Mouse (Mus musculus): ENCODE results near the gene Nisch.
A peak's percentile ranks its signal among the peaks of the same experiment; 100 is the strongest.

The Nisch gene

GRCm38 (mm10) chr14:31161191-31161590 is 55.6 kb downstream of the Nisch start:
- DNase-seq (ENCODE audit: low spot score) = no peak

GRCm38 (mm10) chr14:31160196-31161150 is 56.3 kb downstream of the Nisch start:
- no peak for DNase-seq (ENCODE audit: low spot score)

- no peak for DNase-seq (ENCODE audit: low spot score)
Measured at GRCm38 (mm10) chr14:31145694-31146093, 71.1 kb downstream of the Nisch start.

GRCm38 (mm10) chr14:31141011-31141410 is 75.7 kb downstream of the Nisch start:
- DNase-seq (ENCODE audit: low spot score) = no peak

GRCm38 (mm10) chr14:31140141-31140540 is 76.6 kb downstream of the Nisch start:
- DNase-seq (ENCODE audit: low spot score) = no peak

- no peak for DNase-seq (ENCODE audit: low spot score)
Measured at GRCm38 (mm10) chr14:31139666-31140065, 77.1 kb downstream of the Nisch start.

- DNase-seq (ENCODE audit: low spot score) = no peak
Measured at GRCm38 (mm10) chr14:31138897-31139429, 77.8 kb downstream of the Nisch start.

GRCm38 (mm10) chr14:31138219-31138896 is 78.4 kb downstream of the Nisch start:
- no peak for DNase-seq (ENCODE audit: low spot score)

GRCm38 (mm10) chr14:31137791-31138190 is 79.0 kb downstream of the Nisch start:
- no peak for DNase-seq (ENCODE audit: low spot score)

GRCm38 (mm10) chr14:31137281-31137595 is 79.5 kb downstream of the Nisch start:
- no peak for DNase-seq (ENCODE audit: low spot score)

- DNase-seq (ENCODE audit: low spot score) = no peak
Measured at GRCm38 (mm10) chr14:31136411-31137280, 80.1 kb downstream of the Nisch start.

GRCm38 (mm10) chr14:31135495-31136410 is 81.0 kb downstream of the Nisch start:
- DNase-seq (ENCODE audit: low spot score) = no peak

- no peak for DNase-seq (ENCODE audit: low spot score)
Measured at GRCm38 (mm10) chr14:31134015-31135000, 82.4 kb downstream of the Nisch start.

- no peak for DNase-seq (ENCODE audit: low spot score)
Measured at GRCm38 (mm10) chr14:31133023-31133665, 83.6 kb downstream of the Nisch start.

GRCm38 (mm10) chr14:31132491-31132975 is 84.2 kb downstream of the Nisch start:
- no peak for DNase-seq (ENCODE audit: low spot score)

- DNase-seq (ENCODE audit: low spot score) = peak; percentile 26
Measured at GRCm38 (mm10) chr14:31132031-31132430, 84.7 kb downstream of the Nisch start.

- DNase-seq (ENCODE audit: low spot score) = peak; percentile 63
Measured at GRCm38 (mm10) chr14:31131272-31131821, 85.4 kb downstream of the Nisch start.
